Mouse (Mus musculus): ENCODE results near the gene Abcb10.

- TF ChIP-seq CTCF (IDR thresholded peaks at IDR 0.05; ENCODE audit: borderline replicate concordance, insufficient read depth, low read length) = no peak
- no peak for TF ChIP-seq POLR2A (IDR thresholded peaks at IDR 0.05; ENCODE audit: low read depth, low read length)
These were observed 11.1 kb upstream of the Abcb10 start for GRCm38 (mm10) chr8:123993997-123994396.
